Mouse (Mus musculus) cerebellum, adult 9-10 months (tissue): ENCODE measurements around the gene Togaram2.
"Not testable (repeated sequence)": the region's sequence is repeated elsewhere in the genome, so short reads cannot be mapped to it uniquely, and the experiment has no call there.

Source experiments
- DNase-seq: peaks from one replicate; pipeline ENCODE4 v3.0.0; 2022

Gene Togaram2

GRCm38 (mm10) chr17:71673092-71673491 lies at the start of gene Togaram2:
TSS of gene Togaram2 (plus strand) at chr17:71673261.
- no peak for DNase-seq

- no peak for DNase-seq
These were observed 41.3 kb upstream of the Togaram2 start for GRCm38 (mm10) chr17:71631806-71632205.

- peak; percentile 72 for DNase-seq
These were observed 39.7 kb upstream of the Togaram2 start for GRCm38 (mm10) chr17:71633350-71633749.

- no peak for DNase-seq
These were observed 36.3 kb upstream of the Togaram2 start for GRCm38 (mm10) chr17:71636786-71637185.

- DNase-seq: no peak
These were observed 35.3 kb upstream of the Togaram2 start for GRCm38 (mm10) chr17:71637750-71638265.

GRCm38 (mm10) chr17:71639056-71639455 lies 34.0 kb upstream of the Togaram2 start:
- not testable (repeated sequence) for DNase-seq

- DNase-seq: peak; percentile 69
These were observed 32.5 kb upstream of the Togaram2 start for GRCm38 (mm10) chr17:71640421-71641085.

GRCm38 (mm10) chr17:71642190-71642589 lies 30.9 kb upstream of the Togaram2 start:
- no peak for DNase-seq

- no peak for DNase-seq
These were observed 23.1 kb upstream of the Togaram2 start for GRCm38 (mm10) chr17:71650011-71650410.

GRCm38 (mm10) chr17:71652495-71652894 lies 20.6 kb upstream of the Togaram2 start:
- DNase-seq: no peak

GRCm38 (mm10) chr17:71652934-71653333 lies 20.1 kb upstream of the Togaram2 start:
- DNase-seq: no peak

GRCm38 (mm10) chr17:71657521-71657920 lies 15.5 kb upstream of the Togaram2 start:
- DNase-seq: peak; percentile 68

- DNase-seq: no peak
These were observed 14.4 kb upstream of the Togaram2 start for GRCm38 (mm10) chr17:71658666-71659065.

GRCm38 (mm10) chr17:71660390-71660789 lies 12.7 kb upstream of the Togaram2 start:
- no peak for DNase-seq

- peak; percentile 65 for DNase-seq
These were observed 10.3 kb upstream of the Togaram2 start for GRCm38 (mm10) chr17:71662751-71663250.

- DNase-seq: no peak
These were observed 9.6 kb upstream of the Togaram2 start for GRCm38 (mm10) chr17:71663491-71663890.

- no peak for DNase-seq
These were observed 8.9 kb upstream of the Togaram2 start for GRCm38 (mm10) chr17:71664172-71664571.

- DNase-seq: no peak
These were observed 7.9 kb upstream of the Togaram2 start for GRCm38 (mm10) chr17:71665201-71665600.

GRCm38 (mm10) chr17:71669511-71669910 lies 3.5 kb upstream of the Togaram2 start:
- no peak for DNase-seq

GRCm38 (mm10) chr17:71671840-71672546 lies 1.1 kb upstream of the Togaram2 start:
- DNase-seq: no peak

- DNase-seq: no peak
These were observed 875 bp downstream of the Togaram2 start for GRCm38 (mm10) chr17:71673936-71674335.

- no peak for DNase-seq
These were observed 1.8 kb downstream of the Togaram2 start for GRCm38 (mm10) chr17:71674886-71675285.

GRCm38 (mm10) chr17:71681666-71682065 lies 8.6 kb downstream of the Togaram2 start:
- DNase-seq: no peak

- DNase-seq: no peak
These were observed 9.3 kb downstream of the Togaram2 start for GRCm38 (mm10) chr17:71682379-71682778.
